Mouse (Mus musculus): ENCODE data around the gene Grm4. TPM values are rescaled to one million over a fixed set of nuclear protein-coding genes. Genes with fewer than 3 reads are reported as not detected.

Grm4 gene
- 5.8 and 6.1 TPM in 2 replicates for polyA plus RNA-seq (2015; fragmentation: Nextera tagmentation; extraction: Ambion mirVana)

DNA sequence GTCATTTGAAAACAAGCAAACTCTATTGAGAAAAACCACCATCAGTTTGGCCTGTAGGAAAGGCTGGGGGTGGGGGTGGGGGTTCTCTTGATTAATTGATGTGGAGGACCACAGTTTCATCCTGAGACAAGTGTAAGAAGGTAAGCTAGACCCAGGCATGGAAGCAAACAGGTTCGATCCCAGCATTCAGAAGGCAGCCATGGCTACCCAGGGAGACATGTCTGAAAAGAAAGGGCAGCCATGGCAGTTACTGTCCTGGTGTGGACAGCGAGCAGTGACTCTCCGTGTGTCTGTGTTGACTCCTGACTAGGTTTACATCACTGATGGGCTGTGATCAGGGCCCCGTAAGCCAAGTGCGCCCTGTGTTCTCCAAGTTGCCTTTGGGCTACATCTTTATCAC lies at the start of gene Grm4:
TSS of gene Grm4 (minus strand) at position 101 of the 400 bp plus-strand sequence.
- Histone ChIP-seq H3K4me3 (replicated peaks) (no peak within 1 kb of the TSS), H3K36me3 (no peaks in the 10 kb centered on the region), H3K27me3 (peaks cover 23% of the 10 kb centered on the region), H3K4me2 (replicated peaks) (peak within 1 kb of the TSS; percentile 38), H3K9me3 (no peaks in the 10 kb centered on the region), H3K9ac (replicated peaks) (no peak within 1 kb of the TSS), H3K27ac (no peak within 1 kb of the TSS), H3K4me1 (replicated peaks) (peaks cover 37% of the 10 kb centered on the region)
- 81% methylated on average over 5 of the region's 5 CpGs for WGBS
- no peak for ATAC-seq

DNA sequence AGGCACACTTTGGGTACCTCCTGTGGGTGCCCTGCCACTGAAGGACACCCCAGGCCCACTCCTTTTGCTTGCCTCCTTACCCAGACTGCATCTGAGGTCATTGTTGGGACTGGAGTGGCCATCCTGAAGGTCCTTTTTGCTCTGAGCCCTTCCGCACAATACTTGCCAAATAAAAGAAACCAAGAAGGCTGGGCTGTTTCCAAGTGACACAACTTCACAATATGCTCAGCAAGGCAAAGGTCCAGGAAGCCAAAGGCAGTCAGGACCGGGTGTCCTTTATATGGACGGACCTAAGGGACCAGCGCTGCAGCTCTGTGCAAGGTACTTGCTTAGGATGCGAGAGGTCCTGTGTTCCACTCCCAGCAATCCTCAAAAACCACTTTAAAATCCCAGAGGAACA lies 47.0 kb upstream of the Grm4 start:
- Histone ChIP-seq H3K4me3 (replicated peaks) (no peak overlapping the region), H3K27ac (no peak overlapping the region), H3K9me3 (no peaks in the 10 kb centered on the region), H3K4me2 (replicated peaks) (no peak overlapping the region), H3K36me3 (peaks cover 14% of the 10 kb centered on the region), H3K27me3 (no peaks in the 10 kb centered on the region), H3K9ac (replicated peaks) (no peak overlapping the region), H3K4me1 (replicated peaks) (peaks cover 28% of the 10 kb centered on the region)
- no peak for ATAC-seq
- WGBS, result 94% methylated on average over 5 of the region's 5 CpGs

DNA sequence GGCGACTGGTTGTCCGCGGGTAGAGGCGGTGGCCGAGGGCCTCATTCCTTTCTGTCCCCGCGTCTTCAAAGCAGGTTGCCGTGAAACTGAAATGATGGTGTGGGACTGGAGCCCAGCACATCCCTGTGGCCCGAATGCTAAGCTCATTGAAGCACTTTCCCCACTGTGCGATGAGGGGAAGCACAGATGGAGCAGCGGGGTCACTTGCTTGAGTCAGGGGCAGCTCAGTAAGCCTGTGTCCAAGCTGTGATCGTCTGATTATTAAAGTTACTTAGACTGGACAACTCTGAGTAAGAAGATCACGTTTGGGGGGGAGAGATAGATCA lies 44.7 kb upstream of the Grm4 start:
- Histone ChIP-seq H3K36me3 (peaks cover 10% of the 10 kb centered on the region), H3K4me1 (replicated peaks) (peaks cover 36% of the 10 kb centered on the region), H3K27ac (peak overlapping the region; percentile 59), H3K9me3 (no peaks in the 10 kb centered on the region), H3K4me2 (replicated peaks) (peak overlapping the region; percentile 90), H3K4me3 (replicated peaks) (peak overlapping the region; percentile 68), H3K27me3 (no peaks in the 10 kb centered on the region), H3K9ac (replicated peaks) (peak overlapping the region; percentile 66)
- ATAC-seq, result peak; percentile 55; the same call in 1 of the 2 replicates
- under 1% methylated on average over 13 of the region's 13 CpGs for WGBS

DNA sequence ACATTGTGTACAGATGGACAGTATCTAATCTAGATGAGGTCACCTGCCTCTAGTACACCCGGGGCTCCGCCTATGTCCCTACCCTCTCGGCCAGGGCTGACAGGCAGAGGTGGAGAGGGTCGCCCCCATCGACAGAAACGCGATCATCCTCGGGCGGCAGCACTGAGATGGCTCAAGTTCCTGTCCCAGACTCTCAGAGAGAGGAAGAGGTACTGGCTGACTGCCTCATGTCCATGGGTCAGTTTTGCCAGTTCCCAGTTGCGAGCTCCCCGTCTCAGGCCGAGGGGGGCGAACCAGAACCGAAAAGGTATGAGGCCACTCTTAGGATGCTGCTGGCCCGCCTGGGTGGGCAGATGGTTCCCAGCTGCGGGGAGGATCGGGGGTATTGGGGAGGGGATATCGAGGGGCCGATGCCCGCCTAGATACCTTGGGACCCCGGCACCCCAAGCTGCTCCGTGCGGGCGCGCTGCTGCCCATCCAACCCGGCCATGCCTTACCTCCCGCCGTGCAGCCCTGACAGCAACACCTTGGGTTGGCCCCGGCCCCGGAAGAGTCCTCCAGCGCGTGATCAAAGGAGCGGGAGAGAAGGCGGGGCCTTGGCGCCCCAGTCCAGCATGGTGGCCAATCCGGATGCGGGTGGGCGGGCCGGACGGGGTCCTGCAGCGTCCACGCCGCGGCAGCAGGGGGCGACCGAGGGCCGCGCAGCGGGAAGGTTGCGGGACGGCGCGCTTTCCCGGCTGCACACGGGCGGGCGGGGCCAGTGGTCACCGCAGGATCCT lies 44.1 kb upstream of the Grm4 start, which contains the start of gene AI413582:
TSS of gene AI413582 (minus strand) at position 594 of the 779 bp plus-strand sequence.
- no peaks in the 10 kb centered on the region for H3K9me3 ChIP-seq
- H3K4me2 ChIP-seq (replicated peaks), result peak within 1 kb of the TSS; percentile 90
- peaks cover 10% of the 10 kb centered on the region for H3K36me3 ChIP-seq
- peak within 1 kb of the TSS; percentile 68 for H3K4me3 ChIP-seq (replicated peaks)
- H3K9ac ChIP-seq (replicated peaks), result peak within 1 kb of the TSS; percentile 80
- H3K27ac ChIP-seq, result peak within 1 kb of the TSS; percentile 59
- under 1% methylated on average over 57 of the region's 58 CpGs for WGBS
- ATAC-seq, result peak; percentile 95
- H3K4me1 ChIP-seq (replicated peaks), result peaks cover 36% of the 10 kb centered on the region
- no peaks in the 10 kb centered on the region for H3K27me3 ChIP-seq

DNA sequence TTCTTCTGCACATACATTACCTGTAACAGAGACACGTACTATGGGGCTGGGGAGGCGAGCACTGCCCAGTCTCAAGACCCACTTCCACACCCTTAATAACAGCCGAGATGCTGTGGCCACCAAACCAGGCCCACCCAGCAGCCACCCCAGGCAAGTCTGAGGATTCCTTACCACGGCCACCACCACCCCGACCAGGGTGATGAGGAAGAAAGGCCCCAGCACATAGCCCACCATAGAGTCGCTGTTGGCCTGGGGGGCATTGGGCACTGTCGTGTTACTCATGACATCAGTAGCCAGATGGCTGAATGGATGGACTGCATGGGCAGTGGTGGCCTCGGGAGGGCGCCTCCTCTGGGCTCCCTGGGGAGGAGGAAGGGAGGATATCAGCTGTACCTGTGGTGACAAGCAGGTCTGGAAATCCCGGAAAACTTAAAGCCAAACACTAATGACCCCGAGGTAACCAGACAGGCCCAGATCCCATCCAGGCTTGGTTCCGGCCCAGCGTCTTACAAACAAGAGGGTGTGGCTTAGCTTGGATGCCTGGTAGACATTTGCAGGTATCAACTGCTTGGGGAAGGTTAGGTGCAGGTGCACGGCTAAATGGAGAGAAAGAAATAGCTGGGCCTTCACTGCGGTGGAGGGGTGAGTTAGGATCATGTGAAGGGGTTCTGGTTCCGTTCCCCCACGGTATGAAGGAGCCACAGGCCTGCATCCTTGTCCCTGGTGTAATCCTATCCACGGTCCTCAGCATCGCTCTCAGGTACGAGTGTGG lies 43.4 kb upstream of the Grm4 start:
- 11% methylated on average over 20 of the region's 20 CpGs for WGBS
- ATAC-seq, result no peak
- Histone ChIP-seq H3K27me3 (no peaks in the 10 kb centered on the region), H3K9ac (replicated peaks) (peak overlapping the region; percentile 80), H3K4me1 (replicated peaks) (peaks cover 42% of the 10 kb centered on the region), H3K4me3 (replicated peaks) (peak overlapping the region; percentile 68), H3K9me3 (no peaks in the 10 kb centered on the region), H3K36me3 (peaks cover 10% of the 10 kb centered on the region), H3K4me2 (replicated peaks) (peak overlapping the region; percentile 90), H3K27ac (peak overlapping the region; percentile 56)

DNA sequence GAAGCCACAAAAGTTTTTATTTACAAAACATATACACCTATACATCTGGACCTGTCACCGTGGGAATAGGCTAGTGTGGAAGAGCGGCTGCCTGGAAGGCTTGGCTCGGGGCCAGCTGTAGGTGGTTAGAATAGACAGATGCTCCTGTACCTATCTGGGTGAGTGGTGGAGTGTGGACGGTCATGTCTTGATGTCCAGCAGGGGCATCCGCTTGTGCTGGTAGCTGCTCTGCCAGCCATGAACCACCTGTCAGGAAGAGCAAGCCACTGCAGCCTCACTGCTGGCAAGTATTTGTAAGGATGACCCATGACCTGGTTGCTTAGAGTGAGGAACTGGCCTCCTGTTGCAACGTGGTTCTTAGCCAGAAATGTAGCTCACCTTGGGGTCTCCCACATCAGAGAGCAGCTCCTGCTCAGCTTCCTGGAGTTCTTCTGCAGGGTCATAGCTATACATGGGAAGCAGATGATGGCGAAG lies 42.6 kb upstream of the Grm4 start:
- no peak overlapping the region for H3K27ac ChIP-seq
- H3K9me3 ChIP-seq, result no peaks in the 10 kb centered on the region
- H3K4me3 ChIP-seq (replicated peaks), result no peak overlapping the region
- H3K27me3 ChIP-seq, result no peaks in the 10 kb centered on the region
- peaks cover 48% of the 10 kb centered on the region for H3K4me1 ChIP-seq (replicated peaks)
- H3K9ac ChIP-seq (replicated peaks), result no peak overlapping the region
- H3K36me3 ChIP-seq, result peaks cover 10% of the 10 kb centered on the region
- peak overlapping the region; percentile 90; the same call in 1 of the 2 replicates for H3K4me2 ChIP-seq (replicated peaks)
- WGBS, result 51% methylated on average over 7 of the region's 7 CpGs
- ATAC-seq, result no peak

DNA sequence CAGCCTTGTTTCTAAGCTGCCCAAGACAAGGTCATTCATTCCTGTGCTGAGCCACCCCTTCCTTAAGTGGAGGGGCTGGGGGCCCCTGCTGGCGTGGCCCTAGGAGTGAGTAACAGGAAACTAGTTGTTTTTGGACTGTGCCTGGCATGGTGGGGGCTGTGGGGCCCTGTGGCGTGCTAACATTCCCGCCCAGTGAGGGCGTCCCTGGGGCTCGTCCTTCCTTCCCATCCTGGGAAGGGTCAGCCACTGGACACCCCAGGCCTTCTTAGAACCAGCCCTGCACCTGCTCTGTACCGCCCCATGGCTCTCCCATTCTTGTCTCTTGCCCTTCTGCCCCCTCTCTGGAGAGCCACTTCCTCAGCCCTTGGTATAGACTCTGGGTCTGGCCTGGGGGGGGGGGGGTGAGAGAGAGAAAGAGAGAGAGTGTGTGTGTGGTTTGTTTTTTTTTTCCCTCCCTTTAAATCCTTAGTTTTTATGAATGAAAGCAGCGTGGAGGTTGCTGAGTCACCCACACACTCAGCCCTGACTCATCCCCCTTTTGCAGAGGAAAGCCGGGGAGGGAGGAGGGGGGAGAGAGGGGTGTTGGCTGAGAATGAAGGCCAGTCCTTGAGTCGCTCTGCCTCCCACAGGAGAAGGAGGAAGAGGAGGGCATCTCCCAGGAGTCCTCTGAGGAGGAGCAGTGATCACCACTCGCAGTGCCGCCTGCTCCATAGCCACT lies 40.8 kb upstream of the Grm4 start:
- Histone ChIP-seq H3K4me1 (replicated peaks) (peaks cover 63% of the 10 kb centered on the region), H3K27ac (no peak overlapping the region), H3K4me3 (replicated peaks) (no peak overlapping the region), H3K4me2 (replicated peaks) (no peak overlapping the region), H3K27me3 (no peaks in the 10 kb centered on the region), H3K9ac (replicated peaks) (0 out of 2 replicates have a peak overlapping the region, but pooled peaks have one; percentile 32), H3K36me3 (peaks cover 10% of the 10 kb centered on the region), H3K9me3 (no peaks in the 10 kb centered on the region)
- no peak for ATAC-seq
- 54% methylated on average over 11 of the region's 11 CpGs for WGBS

DNA sequence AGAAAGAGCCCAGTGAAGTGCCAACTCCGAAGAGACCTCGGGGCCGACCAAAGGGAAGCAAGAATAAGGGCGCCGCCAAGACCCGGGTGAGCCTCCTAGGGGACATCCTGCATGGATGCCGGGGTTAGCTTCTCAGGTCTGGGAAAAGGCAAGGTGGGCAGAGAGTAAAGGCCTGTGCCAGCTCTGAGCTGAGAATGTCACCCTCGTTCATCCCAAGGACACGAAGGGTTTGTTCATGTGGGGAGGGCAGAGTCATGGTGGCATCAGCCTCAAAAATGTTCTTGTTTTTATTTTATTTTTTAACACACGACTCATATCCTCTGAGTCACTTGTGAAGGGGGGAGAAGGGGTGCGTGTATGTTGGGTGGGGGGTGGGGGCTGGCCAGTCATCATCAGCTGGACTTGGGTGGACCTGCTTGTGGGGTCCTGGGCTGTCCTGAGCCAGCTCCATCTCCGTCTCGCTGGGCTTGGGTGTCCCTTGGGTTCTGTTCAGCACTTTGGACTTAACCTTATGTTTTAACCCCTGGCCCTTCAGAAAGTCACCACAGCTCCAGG lies 39.8 kb upstream of the Grm4 start:
- Histone ChIP-seq H3K9me3 (no peaks in the 10 kb centered on the region), H3K27ac (no peak overlapping the region), H3K9ac (replicated peaks) (no peak overlapping the region), H3K4me3 (replicated peaks) (no peak overlapping the region), H3K36me3 (peaks cover 10% of the 10 kb centered on the region), H3K4me1 (replicated peaks) (peaks cover 56% of the 10 kb centered on the region), H3K27me3 (no peaks in the 10 kb centered on the region), H3K4me2 (replicated peaks) (no peak overlapping the region)
- 87% methylated on average over 13 of the region's 13 CpGs for WGBS
- no peak for ATAC-seq

DNA sequence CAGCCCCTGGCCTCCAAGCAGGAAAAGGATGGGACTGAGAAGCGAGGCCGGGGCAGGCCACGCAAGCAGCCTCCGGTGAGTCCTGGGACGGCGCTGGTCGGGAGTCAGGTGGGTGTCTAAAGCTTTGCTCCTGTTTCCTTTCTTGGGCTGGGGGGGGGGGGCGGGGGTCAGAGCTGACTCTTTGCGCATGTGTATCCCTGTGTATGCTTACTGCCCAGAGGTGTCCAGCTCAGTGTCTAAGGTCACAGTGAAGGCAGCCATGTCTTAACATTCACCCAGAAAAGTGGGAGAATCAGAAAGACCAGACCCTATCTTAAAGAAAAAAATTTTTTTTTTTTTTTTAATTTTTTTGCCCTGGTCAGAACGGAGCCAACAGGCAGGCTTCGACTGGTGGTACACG lies 38.4 kb upstream of the Grm4 start:
- Histone ChIP-seq H3K9me3 (no peaks in the 10 kb centered on the region), H3K4me3 (replicated peaks) (no peak overlapping the region), H3K4me2 (replicated peaks) (0 out of 2 replicates have a peak overlapping the region, but pooled peaks have one; percentile 90), H3K27ac (no peak overlapping the region), H3K27me3 (peaks cover 7% of the 10 kb centered on the region; the same call in 1 of the 2 replicates), H3K9ac (replicated peaks) (no peak overlapping the region), H3K36me3 (peaks cover 10% of the 10 kb centered on the region), H3K4me1 (replicated peaks) (peaks cover 59% of the 10 kb centered on the region)
- 61% methylated on average over 11 of the region's 12 CpGs for WGBS
- no peak for ATAC-seq

DNA sequence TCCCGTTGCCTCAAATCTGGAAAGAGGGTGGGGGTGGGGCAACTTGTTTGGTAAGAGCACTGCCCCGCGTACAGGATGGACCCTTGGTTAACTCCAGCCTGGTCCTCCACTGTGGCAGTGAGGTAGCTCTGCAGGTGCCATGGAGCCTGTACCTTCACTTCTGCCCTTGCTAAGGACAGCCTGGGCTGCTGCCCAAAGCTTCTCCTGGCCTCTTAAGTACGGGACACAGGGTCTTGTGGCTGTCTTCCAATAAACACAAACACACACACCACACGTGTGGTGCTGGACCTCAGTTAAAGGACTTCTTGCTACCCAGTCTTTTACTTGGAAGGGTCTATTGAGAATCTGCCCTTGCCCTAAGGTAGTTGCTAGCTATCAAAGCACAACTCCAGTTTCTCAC lies 37.6 kb upstream of the Grm4 start:
- Histone ChIP-seq H3K4me3 (replicated peaks) (no peak overlapping the region), H3K36me3 (peaks cover 9% of the 10 kb centered on the region), H3K4me2 (replicated peaks) (peak overlapping the region; percentile 90), H3K4me1 (replicated peaks) (peaks cover 51% of the 10 kb centered on the region), H3K9me3 (no peaks in the 10 kb centered on the region), H3K27ac (no peak overlapping the region), H3K9ac (replicated peaks) (no peak overlapping the region), H3K27me3 (peaks cover 11% of the 10 kb centered on the region)
- 8% methylated on average over 5 of the region's 5 CpGs for WGBS
- no peak for ATAC-seq

DNA sequence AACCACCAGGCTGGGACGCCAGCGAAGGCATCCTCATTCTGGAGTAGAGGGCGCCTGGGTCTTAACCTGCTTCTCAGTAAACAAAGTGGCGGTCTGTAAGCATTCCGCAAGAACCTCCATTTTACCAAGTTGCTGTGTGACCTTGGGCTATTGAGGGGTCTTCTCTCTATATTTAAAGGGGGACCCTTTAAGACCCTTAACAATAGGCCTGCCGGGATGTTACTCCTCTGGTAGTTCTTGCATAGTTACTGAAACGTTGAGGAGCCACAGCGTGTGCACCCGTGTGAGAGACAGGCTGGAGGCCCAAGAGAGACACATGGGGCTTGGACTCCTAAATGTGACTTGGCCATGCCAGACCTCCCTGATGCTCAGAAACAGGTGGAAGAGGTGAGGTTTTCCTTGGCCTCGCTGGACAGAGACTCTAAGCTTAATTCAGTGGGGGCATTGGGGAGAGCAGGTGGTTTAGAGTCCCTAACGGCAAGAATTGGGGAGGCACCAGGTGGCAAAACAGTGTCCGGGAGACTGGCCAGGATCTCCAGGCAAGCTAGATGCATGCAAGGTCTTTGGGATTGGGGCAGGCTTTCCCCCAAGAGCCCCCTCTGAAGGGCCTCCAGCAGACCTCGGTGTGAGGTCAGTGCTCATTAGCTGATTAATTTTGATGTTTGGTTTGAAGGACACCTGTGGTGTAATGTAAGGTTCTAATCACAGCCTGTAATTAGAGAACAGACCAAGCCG lies 36.9 kb upstream of the Grm4 start:
- Histone ChIP-seq H3K36me3 (peaks cover 6% of the 10 kb centered on the region; the same call in 1 of the 2 replicates), H3K4me1 (replicated peaks) (peaks cover 50% of the 10 kb centered on the region), H3K9ac (replicated peaks) (peak overlapping the region; percentile 86), H3K4me2 (replicated peaks) (peak overlapping the region; percentile 90), H3K9me3 (no peaks in the 10 kb centered on the region), H3K27me3 (peaks cover 12% of the 10 kb centered on the region), H3K4me3 (replicated peaks) (peak overlapping the region; percentile 85), H3K27ac (peak overlapping the region; percentile 96; the same call in 1 of the 2 replicates)
- ATAC-seq, result no peak
- under 1% methylated on average over 14 of the region's 14 CpGs for WGBS

Measured in midbrain, embryonic 13.5 days (tissue).